Mouse (Mus musculus): ENCODE results near the gene Zfp871.

The Zfp871 gene

DNA sequence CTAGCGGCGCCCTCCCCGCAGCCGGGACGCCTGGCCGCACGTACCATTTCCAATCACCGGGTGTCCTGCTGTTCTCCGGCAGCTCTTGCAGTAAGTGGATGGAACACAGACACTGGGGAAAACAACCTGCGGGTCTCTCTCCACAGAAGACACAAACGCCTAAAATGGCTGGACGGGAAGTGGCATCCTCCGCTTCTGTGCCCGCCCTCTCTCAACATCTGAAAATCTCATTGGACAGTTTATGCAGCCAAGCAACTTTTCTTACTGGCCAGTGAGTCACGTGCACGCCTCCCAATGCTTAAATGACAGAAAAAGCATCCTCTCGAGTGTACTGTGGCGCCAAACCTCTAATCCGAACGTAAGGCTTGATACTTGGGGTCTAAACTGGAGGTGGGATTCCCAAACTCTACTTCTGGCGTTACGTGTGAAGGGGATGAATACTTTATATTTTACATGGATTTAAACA, at the start of gene Zfp871:
Gene Zfp871, minus strand, starts transcription at position 194 of the 466 bp plus-strand sequence.
- peak; percentile 92 for DNase-seq (ENCODE audit: low read depth)

DNA sequence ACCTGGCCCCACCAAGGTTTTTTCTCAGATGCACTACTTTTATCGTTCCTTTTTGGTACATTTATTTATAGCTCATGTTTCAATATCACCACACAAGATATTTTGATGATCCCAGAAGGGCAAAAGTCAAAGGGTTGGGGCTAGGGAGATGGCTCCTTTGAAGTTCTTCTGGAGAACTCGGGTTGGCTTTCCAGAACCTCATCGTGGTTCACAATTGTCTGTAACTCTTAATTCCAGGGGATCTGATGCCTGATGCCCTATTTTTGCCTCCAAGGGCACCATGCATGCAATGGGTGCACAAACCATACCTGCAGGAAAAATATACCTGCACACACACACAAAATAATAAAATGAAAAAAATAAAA, 42.3 kb upstream of the Zfp871 start:
- no peak for DNase-seq (ENCODE audit: low read depth)

DNA sequence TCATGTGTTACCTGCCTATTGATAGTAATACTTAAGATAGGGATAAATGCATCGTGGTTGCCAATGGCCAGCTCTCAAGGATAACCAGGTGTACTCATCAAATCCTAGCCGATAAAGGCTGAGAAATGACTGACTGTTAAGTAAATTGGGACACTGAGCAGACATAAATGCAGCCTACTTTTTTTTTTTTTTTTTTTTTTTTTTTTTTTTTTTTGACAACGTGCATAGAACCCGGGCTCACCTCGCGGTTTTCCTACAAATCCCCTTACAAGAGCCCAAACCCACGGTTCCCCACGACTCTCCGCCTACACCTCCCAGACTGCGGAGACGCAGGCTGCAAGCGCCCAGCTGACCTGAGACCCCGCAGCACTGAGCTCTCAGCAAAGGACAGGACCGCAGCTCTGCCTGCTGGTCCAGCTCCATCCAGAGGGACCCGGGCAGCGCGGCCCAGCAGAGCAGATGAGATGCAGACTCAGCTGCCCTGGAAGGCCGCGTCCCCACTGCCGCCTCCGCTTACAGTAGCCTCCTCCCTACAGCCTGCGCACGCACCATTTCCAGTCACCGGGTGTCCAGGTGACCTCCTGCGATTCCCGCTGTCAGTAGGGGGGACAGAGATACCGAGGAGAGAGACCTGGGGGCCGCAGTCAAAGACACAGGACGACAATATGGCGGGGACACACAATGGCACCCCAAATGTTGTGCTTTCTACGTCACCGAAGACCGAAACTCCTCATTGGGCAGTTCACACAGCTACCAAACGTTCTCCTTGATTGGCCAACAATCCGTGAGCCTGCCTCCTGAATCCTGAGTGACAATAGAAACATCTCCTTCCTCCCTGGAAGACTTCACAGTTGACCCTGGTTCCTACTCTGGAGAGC, 41.7 kb upstream of the Zfp871 start, which contains the start of gene Zfp799:
Gene Zfp799, minus strand, starts transcription at position 722 of the 878 bp plus-strand sequence.
- peak; percentile 92 for DNase-seq (ENCODE audit: low read depth)

DNA sequence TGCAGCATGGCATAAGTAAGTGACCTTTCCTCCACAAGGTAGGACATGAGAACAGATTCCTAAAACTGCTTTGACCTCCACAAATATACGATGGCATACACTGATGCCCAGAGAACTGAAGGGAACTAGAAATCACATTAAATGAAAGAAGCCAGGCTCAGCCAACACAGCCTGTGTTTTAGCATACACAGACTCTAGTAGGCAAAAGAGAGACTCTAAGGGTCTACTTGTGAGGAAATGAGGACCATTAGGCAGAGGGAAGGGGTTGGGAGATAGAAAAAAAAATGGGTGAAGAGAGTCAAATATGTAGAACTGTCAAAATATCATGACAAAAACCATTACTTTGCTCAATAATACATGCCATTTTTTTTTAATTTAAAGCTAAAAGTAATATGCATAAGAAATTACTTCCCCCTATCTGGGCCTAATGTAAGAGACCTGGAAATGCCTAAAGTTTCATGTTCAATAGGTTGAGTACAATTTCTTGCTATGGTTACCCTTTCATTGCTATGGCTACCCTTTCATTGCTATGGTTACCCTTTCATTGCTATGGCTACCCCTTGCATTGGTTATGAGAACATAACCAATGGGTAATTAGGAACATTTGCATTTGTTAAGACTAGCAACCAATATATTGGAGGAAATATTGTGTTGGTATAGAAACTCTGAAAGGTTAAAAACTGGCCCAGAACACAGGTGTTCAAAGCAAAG, 28.1 kb upstream of the Zfp871 start:
- DNase-seq (ENCODE audit: low read depth) = no peak

DNA sequence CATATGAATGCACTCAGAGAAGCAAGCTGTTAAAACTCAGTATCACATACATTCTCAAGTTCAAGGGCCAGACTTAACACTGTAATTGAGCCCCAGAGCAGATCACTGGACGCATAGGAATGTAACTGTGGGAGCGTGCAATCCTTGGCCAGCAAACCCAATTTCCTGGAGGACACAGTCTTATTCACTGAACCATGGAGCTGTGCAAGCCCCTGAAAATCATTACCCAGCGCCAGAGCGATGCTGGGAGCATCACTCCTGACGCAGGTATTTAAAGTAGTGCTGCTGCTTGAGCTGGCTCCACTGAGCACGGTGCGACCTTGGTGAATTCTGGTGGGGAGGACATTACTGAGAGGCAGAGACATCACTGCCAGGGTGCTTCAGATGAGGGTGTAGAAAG, 26.0 kb upstream of the Zfp871 start:
- no peak for DNase-seq (ENCODE audit: low read depth)

DNA sequence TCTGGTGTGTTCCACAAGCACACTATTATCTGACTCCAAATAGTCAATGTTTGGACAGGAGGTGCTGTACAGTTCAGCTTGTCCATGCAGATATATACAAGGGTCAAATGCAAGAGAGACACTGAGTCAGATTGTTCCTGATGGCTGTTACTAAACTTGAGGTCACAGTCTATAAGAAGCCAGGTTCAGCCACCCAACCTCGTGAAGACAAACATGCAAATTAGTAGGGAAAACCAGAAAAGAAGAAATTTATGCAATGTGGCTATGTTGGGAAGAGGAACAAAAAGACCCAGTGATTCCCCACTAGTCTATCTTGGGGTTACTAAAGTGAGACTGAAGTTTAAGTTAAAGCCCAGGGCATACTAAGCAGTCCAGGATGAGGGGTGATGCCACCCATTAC, 22.6 kb upstream of the Zfp871 start:
- no peak for DNase-seq (ENCODE audit: low read depth)

DNA sequence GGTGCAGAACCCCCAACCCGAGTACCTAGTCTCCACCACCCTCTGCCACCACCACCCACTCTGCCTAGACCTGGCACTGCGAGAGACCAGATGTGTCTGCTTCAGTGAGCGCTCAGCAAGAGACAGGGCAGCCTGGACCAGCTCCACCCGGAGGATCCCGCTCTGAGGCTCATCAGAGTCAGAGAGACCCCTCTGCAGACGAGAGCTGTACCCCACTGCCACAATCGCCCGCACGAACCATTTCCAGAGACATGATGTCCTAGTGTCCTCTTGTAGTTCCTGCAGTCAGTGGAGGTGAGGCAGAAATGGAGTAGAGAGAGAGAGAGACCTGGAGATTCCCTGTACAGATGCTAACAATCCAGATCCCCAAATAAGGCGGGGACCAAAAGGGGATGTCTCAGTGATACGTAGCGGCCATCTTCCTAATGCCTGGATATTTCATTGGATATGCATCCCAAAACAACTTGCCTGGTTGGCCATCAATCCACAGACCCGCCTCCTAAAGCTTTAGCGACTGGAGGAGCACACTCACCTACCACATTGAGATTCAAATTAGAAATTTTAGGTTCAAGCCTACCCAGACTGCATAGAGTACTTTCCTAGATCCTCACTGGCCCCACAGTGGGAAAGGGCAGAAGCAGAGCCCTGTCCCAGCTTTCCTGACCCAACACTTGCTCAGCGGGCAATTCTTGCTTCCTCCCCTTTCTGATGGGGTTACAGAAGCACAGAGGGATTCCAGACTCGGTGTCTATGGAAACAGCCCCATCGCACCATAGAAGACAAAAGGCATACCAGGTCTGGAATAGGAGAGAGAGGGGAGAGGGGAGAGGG, 21.7 kb upstream of the Zfp871 start, which contains the start of gene Zfp811:
Gene Zfp811, minus strand, starts transcription at position 388 of the 831 bp plus-strand sequence.
- DNase-seq (ENCODE audit: low read depth) = peak; percentile 58

DNA sequence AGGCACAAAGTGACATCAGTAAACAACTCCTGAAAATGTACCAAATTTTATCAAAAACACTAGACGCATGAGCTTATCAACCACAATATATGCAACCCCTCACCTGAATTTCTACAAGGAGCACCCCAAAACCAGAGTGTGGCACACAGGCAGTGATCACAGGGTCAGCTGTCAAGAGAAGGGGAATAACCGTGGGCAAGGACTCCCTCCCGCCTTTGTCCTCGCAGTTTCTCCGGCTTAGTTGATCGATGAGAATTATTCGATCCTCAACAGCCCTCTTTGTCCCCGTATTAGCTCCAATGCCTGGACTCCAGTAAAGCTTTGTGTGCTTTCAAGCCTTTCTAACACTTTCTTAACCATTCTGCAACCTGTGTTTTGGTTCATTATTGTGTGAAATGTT, 20.8 kb upstream of the Zfp871 start:
- no peak for DNase-seq (ENCODE audit: low read depth)

DNA sequence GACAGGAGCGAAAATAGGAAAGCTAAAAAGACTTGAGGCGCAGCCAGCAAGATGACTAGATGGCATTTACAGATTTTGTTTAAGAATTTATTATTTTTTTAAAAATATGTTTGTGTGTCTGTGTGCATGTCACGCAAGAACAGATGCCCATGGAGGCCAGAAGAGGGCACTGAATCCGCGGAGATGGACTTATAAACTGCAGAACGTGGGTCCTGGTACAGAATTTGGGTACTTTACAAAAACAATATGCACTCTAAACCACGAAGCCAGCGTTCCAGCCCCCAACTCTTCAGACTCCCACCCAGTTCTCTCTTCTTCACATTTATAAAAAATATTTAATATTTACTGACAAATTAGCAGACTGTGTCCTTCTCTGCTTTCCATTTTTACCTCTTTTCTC, 1.2 kb upstream of the Zfp871 start:
- no peak for DNase-seq (ENCODE audit: low read depth)

DNA sequence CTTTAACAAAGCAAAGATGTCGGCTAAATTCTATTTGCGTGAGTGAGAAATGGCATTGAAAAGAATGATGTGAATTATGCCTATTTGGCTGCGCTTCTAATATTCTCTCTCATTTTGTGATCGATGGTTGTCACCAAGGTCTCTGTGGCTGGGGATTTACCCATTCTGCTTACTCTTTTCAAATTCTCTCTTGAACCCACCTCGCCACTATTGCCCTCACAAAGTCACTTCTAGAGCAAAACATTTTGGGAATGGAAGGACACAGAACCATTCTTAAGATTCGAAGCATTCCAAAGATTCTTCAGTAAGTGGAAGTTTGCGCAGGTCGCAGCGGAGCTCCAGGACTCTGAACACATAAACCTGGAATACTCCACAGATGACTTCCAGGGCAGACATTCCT, 489 bp upstream of the Zfp871 start:
- no peak for DNase-seq (ENCODE audit: low read depth)

DNA sequence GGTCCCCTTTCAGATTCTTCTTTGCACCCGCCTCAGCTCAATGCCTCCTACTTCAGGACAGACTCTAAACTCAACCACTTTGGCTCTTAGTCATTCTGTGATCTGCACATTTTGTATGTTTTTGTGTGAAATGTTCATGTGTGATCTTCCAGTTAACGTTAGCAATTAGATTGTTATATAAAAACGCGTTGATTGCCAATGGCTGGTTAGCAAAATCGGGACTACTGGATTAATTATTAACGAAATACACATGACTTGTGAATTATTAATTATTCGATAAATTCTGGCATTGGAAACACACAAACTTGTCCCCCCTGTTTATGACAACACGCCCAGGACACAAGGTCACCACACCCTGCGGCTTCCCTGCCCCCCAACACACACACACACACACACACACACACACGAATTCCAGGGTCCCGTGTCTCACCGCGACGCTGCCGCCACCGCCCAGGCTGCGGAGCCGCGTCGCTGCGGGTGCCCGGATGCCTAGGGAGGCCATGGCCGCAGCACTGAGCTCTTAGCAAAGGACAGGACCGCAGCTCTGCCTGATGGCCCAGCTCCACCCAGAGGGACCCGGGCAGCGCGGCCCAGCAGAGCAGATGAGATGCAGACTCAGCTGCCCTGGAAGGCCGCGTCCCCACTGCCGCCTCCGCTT, 522 bp downstream of the Zfp871 start:
- no peak for DNase-seq (ENCODE audit: low read depth)

DNA sequence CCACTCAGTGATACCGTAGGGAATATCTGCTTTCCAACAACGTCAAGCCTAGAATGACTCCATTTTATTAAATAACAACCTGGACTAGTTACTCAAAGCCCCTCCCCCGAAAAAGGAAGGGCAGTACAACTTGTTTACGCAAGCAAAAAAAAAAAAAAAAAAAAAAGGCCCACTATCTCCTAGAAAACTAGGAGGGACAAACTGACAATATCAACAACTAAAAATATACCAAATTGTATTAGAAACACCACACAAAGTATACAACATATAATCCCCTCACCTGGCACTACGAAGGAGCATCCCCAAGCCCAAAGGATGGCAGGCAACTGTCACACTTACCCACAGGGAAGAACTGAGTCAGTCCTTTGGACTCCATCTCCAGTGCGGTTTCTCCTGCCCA, 1.1 kb downstream of the Zfp871 start:
- DNase-seq (ENCODE audit: low read depth) = no peak

DNA sequence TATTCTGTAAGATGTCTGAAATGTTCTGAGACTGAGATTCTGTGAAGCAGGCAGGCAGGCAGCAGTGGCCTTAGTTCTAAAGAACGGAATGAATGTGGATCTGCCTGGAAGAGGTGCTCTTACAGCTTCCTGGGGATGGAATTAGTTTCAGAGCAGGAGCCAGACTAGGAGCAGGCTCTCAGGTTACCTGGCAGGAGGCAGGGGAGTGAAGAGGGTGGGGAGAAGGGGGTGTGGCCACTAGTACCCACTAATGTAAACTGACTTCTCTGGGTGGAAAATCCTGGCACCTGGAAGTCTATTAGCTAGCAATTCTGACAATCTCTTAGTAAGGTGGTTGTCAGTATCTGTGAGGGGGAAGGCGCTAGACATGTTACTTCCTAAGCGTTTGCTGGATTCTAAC, 2.4 kb downstream of the Zfp871 start:
- no peak for DNase-seq (ENCODE audit: low read depth)

DNA sequence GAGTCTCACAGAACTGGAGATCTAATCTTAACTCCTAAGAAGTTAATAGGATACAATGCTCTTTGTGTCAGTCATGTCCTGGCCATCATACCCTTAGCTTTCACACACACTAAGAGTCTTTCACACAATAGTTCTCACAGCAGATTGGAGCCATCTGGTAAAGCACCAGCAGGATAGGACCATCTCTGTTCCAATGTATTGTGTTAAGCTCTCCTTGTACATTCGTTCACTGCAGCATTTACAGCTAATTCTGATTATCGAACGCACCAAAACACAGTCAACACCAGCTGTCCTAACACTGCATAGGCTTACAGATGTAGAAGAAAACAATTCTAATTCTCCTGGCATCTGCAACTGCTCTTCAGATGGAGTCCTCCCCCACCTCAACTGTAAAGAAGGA, 10.5 kb downstream of the Zfp871 start:
- no peak for DNase-seq (ENCODE audit: low read depth)

DNA sequence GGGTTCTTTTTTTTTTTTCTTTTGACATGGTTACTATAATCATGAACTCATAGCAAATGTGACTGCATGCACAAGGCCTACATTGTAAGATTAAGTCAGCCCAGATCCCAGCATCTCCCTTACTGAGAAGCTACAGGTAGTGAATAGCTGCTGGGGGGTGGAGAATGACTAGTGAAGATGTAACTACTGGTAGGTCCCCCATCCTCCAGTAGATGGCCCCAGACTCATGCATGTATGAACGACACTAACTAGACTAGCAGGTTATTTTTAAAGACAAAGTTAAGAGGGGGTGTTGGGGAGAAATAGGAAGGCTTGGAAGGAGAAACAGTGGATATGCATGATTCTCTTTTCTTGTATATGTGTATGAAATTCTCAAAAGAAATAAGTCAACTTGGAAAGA, 16.9 kb downstream of the Zfp871 start:
- peak; percentile 9 for DNase-seq (ENCODE audit: low read depth)

DNA sequence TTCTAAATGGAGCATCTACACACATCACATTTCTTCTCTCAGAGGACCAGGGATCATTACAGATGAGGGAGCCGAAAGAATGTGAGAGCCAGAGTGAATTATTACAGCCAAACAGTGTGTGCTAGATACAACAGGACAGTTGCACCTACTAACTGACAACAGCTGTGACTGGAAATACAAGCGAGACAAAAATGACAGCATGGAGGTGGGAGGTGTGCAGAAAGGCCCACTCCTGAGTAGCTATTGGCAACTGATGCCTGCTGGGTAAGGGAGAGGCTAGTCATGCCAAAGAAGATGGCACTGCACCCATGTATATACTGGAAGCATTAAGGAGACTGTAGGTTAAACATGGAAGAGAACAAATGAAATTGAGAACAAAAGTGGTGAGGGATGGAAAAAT, 21.7 kb downstream of the Zfp871 start:
- no peak for DNase-seq (ENCODE audit: low read depth)

DNA sequence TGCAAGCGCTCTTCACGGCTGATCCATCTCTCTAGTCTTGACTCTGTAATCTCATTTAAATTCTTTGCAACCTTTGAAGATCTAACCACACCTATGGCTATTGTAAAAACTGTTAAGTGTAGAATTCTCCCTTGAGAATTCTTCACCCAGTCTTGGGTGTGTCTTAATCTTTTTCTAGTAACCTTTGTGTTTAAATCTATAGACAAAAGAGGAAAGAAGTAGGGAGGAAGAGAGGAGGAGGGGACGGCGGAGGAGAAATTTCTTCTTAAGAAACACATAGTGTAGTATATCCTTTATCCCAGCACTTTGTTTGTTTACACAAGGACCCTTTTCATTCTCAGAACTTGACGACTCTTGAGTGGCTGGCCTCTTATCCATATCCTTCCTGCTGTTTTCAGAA, 30.8 kb downstream of the Zfp871 start:
- no peak for DNase-seq (ENCODE audit: low read depth)

DNA sequence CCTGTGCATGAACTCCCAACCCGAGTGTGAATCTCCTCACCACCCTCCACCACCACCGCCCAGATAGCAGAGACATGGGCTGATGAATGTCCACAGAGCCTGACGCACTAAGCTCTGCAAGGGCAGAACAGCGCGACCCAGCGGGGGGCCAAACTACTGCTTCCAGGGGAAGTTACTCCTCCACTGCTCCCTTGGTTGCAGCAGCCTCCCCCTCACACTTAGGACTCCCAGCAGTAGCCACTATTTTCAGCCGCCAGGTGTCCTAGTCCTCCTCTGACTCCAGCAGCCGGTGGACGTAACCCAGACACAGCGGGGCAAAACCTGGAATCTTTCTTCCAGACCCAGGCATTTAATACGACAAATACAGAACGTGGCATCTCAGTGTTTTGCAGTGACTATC, 34.5 kb downstream of the Zfp871 start:
- DNase-seq (ENCODE audit: low read depth) = peak; percentile 48

DNA sequence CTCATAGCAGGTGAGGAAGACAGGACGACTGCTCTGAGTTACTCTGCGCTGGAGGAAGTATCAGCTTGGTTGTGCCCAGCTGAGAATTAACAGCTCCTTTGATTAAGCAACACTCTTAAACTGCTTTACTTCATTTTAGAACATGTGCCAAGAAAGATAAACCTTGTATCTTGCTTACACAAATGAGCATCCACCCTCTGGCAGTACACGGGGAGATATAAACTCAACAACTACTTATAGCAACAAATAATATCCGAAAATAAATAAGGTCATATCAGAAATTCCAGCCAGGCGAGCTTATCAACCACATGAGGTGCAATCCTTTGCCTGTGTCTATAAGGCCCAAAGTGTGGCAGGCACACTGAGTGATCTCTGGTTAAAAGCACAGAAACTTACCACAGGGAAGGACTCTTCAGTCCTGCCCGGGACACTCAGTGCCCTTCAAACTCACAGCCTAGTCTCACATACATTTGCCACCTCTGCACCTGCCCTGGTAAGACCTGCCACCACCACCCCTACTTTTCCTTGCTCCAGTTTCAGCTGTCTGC, 35.2 kb downstream of the Zfp871 start:
- DNase-seq (ENCODE audit: low read depth) = no peak

DNA sequence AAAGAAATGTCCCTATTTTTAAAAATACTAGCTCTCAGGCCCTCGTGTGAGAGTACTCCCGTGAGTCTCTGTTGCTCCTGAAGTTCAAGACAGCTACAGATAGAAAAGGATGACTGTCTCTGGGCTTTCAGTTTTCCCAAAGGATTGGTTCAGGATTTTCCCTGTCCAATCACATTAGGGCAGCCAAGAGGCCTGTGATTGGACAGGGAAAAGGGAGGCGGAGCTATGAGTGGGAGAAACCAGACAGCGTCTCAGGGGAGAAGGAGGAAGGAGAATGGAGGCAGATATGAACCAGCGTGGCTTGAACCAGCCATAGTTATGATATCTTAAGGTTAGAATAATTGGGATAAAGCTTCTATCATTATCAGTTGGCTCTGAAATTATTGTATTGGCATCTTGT, 37.5 kb downstream of the Zfp871 start:
- DNase-seq (ENCODE audit: low read depth) = no peak

DNA sequence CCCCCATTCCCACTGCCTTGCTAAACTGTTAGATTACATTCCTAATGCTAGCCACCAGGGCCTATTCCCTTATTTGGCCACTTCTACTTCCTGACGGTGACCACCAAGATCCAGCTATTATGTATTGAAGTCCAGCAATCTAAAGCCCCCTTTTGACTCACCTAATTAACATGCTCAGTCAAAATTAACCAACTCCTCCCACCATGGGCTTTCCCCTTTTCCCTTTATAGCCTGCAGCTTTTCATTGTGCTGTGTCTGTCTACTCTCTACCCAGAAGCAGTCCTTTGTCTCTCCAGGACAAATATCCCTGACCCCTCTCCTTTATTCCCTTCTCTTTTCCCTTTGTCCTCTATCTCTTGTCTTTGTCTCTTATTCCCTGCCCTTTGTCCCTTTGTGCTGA, 47.0 kb downstream of the Zfp871 start:
- no peak for DNase-seq (ENCODE audit: low read depth)

DNA sequence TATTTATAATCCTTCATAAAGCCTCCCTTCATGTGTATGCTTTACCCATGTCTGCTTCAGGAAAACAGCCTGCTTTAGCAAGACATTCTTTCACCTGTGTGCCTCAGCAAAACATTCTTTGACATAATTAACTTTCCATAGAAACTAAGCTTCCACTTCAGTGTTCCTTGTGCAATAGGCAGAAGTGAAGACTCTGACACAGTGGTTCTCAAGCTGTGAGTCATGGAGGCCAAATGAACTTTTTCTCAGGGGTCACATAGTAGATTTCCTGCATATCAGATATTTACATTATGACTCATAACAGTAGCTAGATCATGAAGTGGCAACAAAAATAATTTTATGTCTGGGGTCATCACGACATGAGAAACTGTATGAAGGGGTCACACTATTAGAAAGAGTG, 49.7 kb downstream of the Zfp871 start:
- peak; percentile 34 for DNase-seq (ENCODE audit: low read depth)

Measured in NIH3T3 (cell line).